Mouse (Mus musculus) liver, adult 2 months (tissue): ENCODE measurements around the gene Vamp4. TPM values are rescaled to one million over a fixed set of nuclear protein-coding genes. Genes with fewer than 3 reads are reported as not detected.

Experiments
- DNase-seq: peaks from one replicate; pipeline ENCODE4 v3.0.0-alpha.2; 2011; ENCODE audit warnings: low read depth, low spot score; ENCODE audit errors: extremely low read depth
- H3K27ac ChIP-seq: fragments of 200-500 bp; replicated peaks from 2 replicates; pipeline ENCODE4 v1.5.1; 2012; ENCODE audit warnings: low read depth, mild to moderate bottlenecking, control low read depth, inconsistent platforms, low read length; ENCODE audit not compliant: insufficient read depth
- H3K27me3 ChIP-seq: fragments of 200-500 bp; 2 replicates; pipeline ENCODE4 v1.6.1; 2012; ENCODE audit warnings: mild to moderate bottlenecking, moderate library complexity, low read length, inconsistent platforms; ENCODE audit not compliant: control insufficient read depth, insufficient read depth
- H3K36me3 ChIP-seq: fragments of 200-500 bp; 2 replicates; pipeline ENCODE4 v1.6.1; 2012; ENCODE audit warnings: low read length, inconsistent platforms; ENCODE audit not compliant: control insufficient read depth, insufficient read depth
- H3K4me1 ChIP-seq: fragments of 200-500 bp; 2 replicates; pipeline ENCODE4 v1.6.1; 2011; ENCODE audit warnings: low read length; ENCODE audit not compliant: control insufficient read depth, insufficient read depth
- H3K4me3 ChIP-seq: fragments of 200-500 bp; 2 replicates; pipeline ENCODE4 v1.5.1; 2011; ENCODE audit warnings: low read depth, mild to moderate bottlenecking, control low read depth, low read length, moderate library complexity; ENCODE audit not compliant: insufficient read depth
- H3K79me2 ChIP-seq: fragments of 200-500 bp; 2 replicates; pipeline ENCODE4 v1.6.1; 2012; ENCODE audit warnings: inconsistent platforms, mild to moderate bottlenecking, low read length, moderate library complexity; ENCODE audit not compliant: control insufficient read depth, insufficient read depth
- H3K9ac ChIP-seq: fragments of 200-500 bp; 2 replicates; pipeline ENCODE4 v1.6.1; 2012; ENCODE audit warnings: low read depth, mild to moderate bottlenecking, control low read depth, inconsistent platforms, low read length
- CTCF ChIP-seq: fragments of 200-500 bp; IDR thresholded peaks from 2 replicates; pipeline ENCODE4 v1.5.1; 2011; ENCODE audit warnings: low read depth, low read length, control low read depth
- POLR2A ChIP-seq: fragments of 200-500 bp; IDR thresholded peaks from 2 replicates; pipeline ENCODE4 v1.6.1; 2011; ENCODE audit warnings: low read length, control low read depth; ENCODE audit not compliant: insufficient read depth; ENCODE audit errors: extremely low read depth
- WGBS: fragments of 180-500 bp; shearing (Covaris S2); methylation state at CpG from one replicate; pipeline ENCODE4 v1.1.7; 2018; 5-methylcytosine and 5-hydroxymethylcytosine counted together
- polyA plus RNA-seq: library from polyadenylated mRNA; depleted of rRNA; stranded (reverse); fragments of >200 nt; gene quantifications from 2 replicates; pipeline ENCODE4 v1.2.3, GENCODE M21; 2012
- total RNA-seq: library from RNA; depleted of rRNA; stranded (reverse); fragments of >200 nt; gene quantifications from 2 replicates; pipeline ENCODE4 v1.2.3, GENCODE M21; 2014

Vamp4 gene
- total and polyA plus RNA-seq, 2 experiments: 4.5 to 14.6 TPM

GRCm38 (mm10) chr1:162636516-162636915, 66.2 kb downstream of the Vamp4 start:
- H3K36me3 ChIP-seq: no peaks in the 10 kb centered on the region
- WGBS: 82% methylated on average over 3 of the region's 3 CpGs
- no peak for TF ChIP-seq POLR2A
- no peak for TF ChIP-seq CTCF

GRCm38 (mm10) chr1:162638535-162638934, 68.2 kb downstream of the Vamp4 start:
- DNase-seq: no peak
- H3K9ac ChIP-seq: no peak overlapping the region
- no peaks in the 10 kb centered on the region for H3K27me3 ChIP-seq
- 89% methylated on average over 4 of the region's 4 CpGs for WGBS
- no peak overlapping the region for H3K27ac ChIP-seq
- H3K36me3 ChIP-seq: no peaks in the 10 kb centered on the region
- TF ChIP-seq CTCF: no peak
- no peaks in the 10 kb centered on the region for H3K79me2 ChIP-seq
- H3K4me1 ChIP-seq: no peaks in the 10 kb centered on the region
- no peak overlapping the region for H3K4me3 ChIP-seq

More at GRCm38 (mm10) chr1:162636516-162636915, 66.2 kb downstream of the Vamp4 start:
- no peak for DNase-seq
- no peak overlapping the region for H3K27ac ChIP-seq
- no peak overlapping the region for H3K4me3 ChIP-seq
- H3K79me2 ChIP-seq: no peaks in the 10 kb centered on the region
- H3K4me1 ChIP-seq: no peaks in the 10 kb centered on the region
- H3K9ac ChIP-seq: no peak overlapping the region
- H3K27me3 ChIP-seq: no peaks in the 10 kb centered on the region; the same call in 1 of the 2 replicates

- WGBS: 83% methylated on average over 10 of the region's 10 CpGs
These were observed 68.9 kb downstream of the Vamp4 start, which contains the start of gene Myoc for GRCm38 (mm10) chr1:162639051-162639750. Gene Myoc, plus strand, starts transcription at chr1:162639155.

GRCm38 (mm10) chr1:162639861-162640260, 69.5 kb downstream of the Vamp4 start:
- no peaks in the 10 kb centered on the region for H3K79me2 ChIP-seq
- peaks cover 3% of the 10 kb centered on the region; the same call in 1 of the 2 replicates for H3K4me1 ChIP-seq
- DNase-seq: peak; percentile 81
- no peak overlapping the region for H3K27ac ChIP-seq
- H3K36me3 ChIP-seq: no peaks in the 10 kb centered on the region
- WGBS: 40% methylated on average over 1 of the region's 1 CpGs
- H3K27me3 ChIP-seq: no peaks in the 10 kb centered on the region
- H3K9ac ChIP-seq: no peak overlapping the region
- no peak for TF ChIP-seq CTCF
- no peak for TF ChIP-seq POLR2A
- no peak overlapping the region for H3K4me3 ChIP-seq

More at GRCm38 (mm10) chr1:162639051-162639750, 68.9 kb downstream of the Vamp4 start, which contains the start of gene Myoc:
- no peak for TF ChIP-seq POLR2A
- no peak for TF ChIP-seq CTCF
- H3K4me1 ChIP-seq: peaks cover 3% of the 10 kb centered on the region; the same call in 1 of the 2 replicates
- H3K4me3 ChIP-seq: no peak within 1 kb of the TSS
- no peaks in the 10 kb centered on the region for H3K27me3 ChIP-seq
- H3K9ac ChIP-seq: no peak within 1 kb of the TSS
- H3K36me3 ChIP-seq: no peaks in the 10 kb centered on the region
- no peaks in the 10 kb centered on the region for H3K79me2 ChIP-seq
- no peak for DNase-seq
- H3K27ac ChIP-seq: no peak within 1 kb of the TSS

GRCm38 (mm10) chr1:162642591-162642990, 72.3 kb downstream of the Vamp4 start:
- H3K4me3 ChIP-seq: no peak overlapping the region
- no peak for DNase-seq
- no peak overlapping the region for H3K27ac ChIP-seq
- H3K36me3 ChIP-seq: no peaks in the 10 kb centered on the region
- TF ChIP-seq POLR2A: no peak
- no peak for TF ChIP-seq CTCF
- H3K27me3 ChIP-seq: no peaks in the 10 kb centered on the region
- H3K9ac ChIP-seq: no peak overlapping the region
- H3K79me2 ChIP-seq: no peaks in the 10 kb centered on the region
- H3K4me1 ChIP-seq: peaks cover 3% of the 10 kb centered on the region; the same call in 1 of the 2 replicates
- 80% methylated on average over 3 of the region's 3 CpGs for WGBS

- Histone ChIP-seq H3K4me1 (peaks cover 3% of the 10 kb centered on the region; the same call in 1 of the 2 replicates), H3K36me3 (no peaks in the 10 kb centered on the region), H3K79me2 (no peaks in the 10 kb centered on the region), H3K4me3 (no peak overlapping the region), H3K27me3 (no peaks in the 10 kb centered on the region), H3K9ac (no peak overlapping the region), H3K27ac (no peak overlapping the region)
- WGBS: 14% methylated on average over 4 of the region's 4 CpGs
- peak; percentile 99 for DNase-seq
- no peak for TF ChIP-seq CTCF
- TF ChIP-seq POLR2A: no peak
These were observed 73.4 kb downstream of the Vamp4 start for GRCm38 (mm10) chr1:162643752-162644151.
